Mouse (Mus musculus): ENCODE measurements around the gene Sez6l. TPM values are rescaled to one million over a fixed set of nuclear protein-coding genes. Genes with fewer than 3 reads are reported as not detected.

The Sez6l gene
- polyA plus RNA-seq, 1 experiment from 2014 or later, result 32.5 TPM

- ATAC-seq (ENCODE audit: low FRiP score), result no peak
- Histone ChIP-seq H3K36me3 (peaks cover 14% of the 10 kb centered on the region), H3K4me1 (no peaks in the 10 kb centered on the region), H3K9me3 (replicated peaks) (no peaks in the 10 kb centered on the region), H3K27me3 (replicated peaks) (peaks cover 8% of the 10 kb centered on the region; the same call in 1 of the 2 replicates), H3K4me3 (replicated peaks) (no peak overlapping the region), H3K4me2 (no peak overlapping the region), H3K27ac (replicated peaks) (no peak overlapping the region), H3K9ac (replicated peaks) (no peak overlapping the region)
- 65% methylated on average over 12 of the region's 12 CpGs for WGBS
Measured at GRCm38 (mm10) chr5:112454966-112455555, 121.9 kb downstream of the Sez6l start.

GRCm38 (mm10) chr5:112453088-112453487, 123.9 kb downstream of the Sez6l start:
- no peak for ATAC-seq (ENCODE audit: low FRiP score)
- no peak overlapping the region for H3K27ac ChIP-seq (replicated peaks)
- whole genome bisulfite sequencing, result 80% methylated on average over 9 of the region's 9 CpGs
- no peaks in the 10 kb centered on the region for H3K9me3 ChIP-seq (replicated peaks)
- H3K36me3 ChIP-seq, result peaks cover 16% of the 10 kb centered on the region
- H3K27me3 ChIP-seq (replicated peaks), result peaks cover 8% of the 10 kb centered on the region; the same call in 1 of the 2 replicates
- no peak overlapping the region for H3K4me2 ChIP-seq
- no peak overlapping the region for H3K4me3 ChIP-seq (replicated peaks)
- no peak overlapping the region for H3K9ac ChIP-seq (replicated peaks)
- H3K4me1 ChIP-seq, result no peaks in the 10 kb centered on the region

DNA sequence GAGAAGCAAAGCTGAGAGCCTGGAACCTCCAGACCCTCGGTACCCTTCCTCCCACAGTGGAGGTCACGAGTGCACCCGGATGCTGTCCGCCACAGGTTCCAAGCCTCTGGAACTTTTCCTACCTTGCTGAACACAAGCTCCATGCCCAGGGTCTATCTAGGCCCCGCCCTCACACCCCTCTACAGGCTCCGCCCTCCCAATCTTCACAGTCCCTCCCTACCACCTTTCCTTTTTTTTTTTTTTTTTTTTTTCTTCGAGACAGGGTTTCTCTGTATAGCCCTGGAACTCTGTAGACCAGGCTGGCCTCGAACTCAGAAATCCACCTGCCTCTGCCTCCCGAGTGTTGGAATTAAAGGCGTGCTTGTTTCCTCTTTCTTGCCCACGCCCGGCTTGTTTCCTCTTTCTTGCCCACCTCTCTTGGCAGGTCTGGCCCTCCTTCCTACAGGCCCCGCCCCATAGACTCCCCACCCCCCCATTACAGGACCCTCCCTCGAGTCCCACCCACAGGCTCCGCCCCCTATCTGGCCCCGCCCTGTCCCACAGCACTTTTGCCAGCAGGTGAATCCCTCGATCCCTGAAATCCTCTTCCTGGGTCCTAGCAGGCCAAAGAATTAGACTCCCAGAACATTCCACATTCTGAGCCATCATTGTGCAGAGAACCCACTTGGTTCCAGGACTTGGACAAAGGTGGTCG, 128.1 kb downstream of the Sez6l start, which contains the start of gene Gm6588:
Gene Gm6588, plus strand, starts transcription at position 680 of the 694 bp plus-strand sequence.
- H3K4me1 ChIP-seq, result no peaks in the 10 kb centered on the region
- H3K27me3 ChIP-seq (replicated peaks), result peaks cover 8% of the 10 kb centered on the region; the same call in 1 of the 2 replicates
- ATAC-seq (ENCODE audit: low FRiP score), result no peak
- no peak within 1 kb of the TSS for H3K27ac ChIP-seq (replicated peaks)
- H3K9ac ChIP-seq (replicated peaks), result no peak within 1 kb of the TSS
- no peak within 1 kb of the TSS for H3K4me2 ChIP-seq
- H3K36me3 ChIP-seq, result 0 out of 2 replicates have a peak, but pooled peaks cover 5% of the 10 kb centered on the region
- no peak within 1 kb of the TSS for H3K4me3 ChIP-seq (replicated peaks)
- 67% methylated on average over 18 of the region's 18 CpGs for WGBS
- no peaks in the 10 kb centered on the region for H3K9me3 ChIP-seq (replicated peaks)

DNA sequence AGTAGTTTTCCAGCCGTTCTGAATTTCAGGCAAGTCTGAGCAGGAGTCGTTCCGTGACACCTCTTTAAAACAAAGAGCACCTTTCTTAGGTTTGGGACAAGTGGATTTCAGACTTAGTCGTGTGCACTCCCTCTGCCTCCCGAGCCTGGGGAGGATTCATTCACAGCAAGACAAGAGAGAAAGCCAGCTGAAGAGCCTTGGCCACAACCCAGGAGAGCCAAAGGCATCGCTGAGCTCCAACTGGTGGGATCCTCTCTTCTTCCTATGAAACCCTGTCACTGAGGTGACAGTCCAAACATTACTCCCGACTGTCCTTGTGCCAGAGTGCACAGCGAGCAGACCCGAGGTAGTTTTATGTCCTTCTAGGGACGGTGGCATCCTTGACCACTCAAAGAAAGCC, 138.4 kb downstream of the Sez6l start:
- no peaks in the 10 kb centered on the region for H3K27me3 ChIP-seq (replicated peaks)

DNA sequence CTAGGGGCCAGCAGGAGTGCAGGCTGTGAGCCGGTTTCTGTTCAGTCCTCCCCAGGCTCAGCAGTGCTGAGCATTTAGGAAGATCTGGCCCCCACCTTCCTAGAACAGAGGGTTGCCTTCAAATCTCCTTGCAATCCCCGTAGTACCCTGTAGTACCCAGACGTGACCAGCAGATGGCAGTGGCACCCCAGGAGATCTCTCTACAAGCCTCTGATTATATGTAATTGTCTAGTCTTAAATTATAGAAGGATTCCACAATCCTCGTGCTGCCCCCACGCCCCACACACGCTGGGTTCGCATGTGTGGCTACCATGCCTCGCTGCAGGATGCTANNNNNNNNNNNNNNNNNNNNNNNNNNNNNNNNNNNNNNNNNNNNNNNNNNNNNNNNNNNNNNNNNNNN, 144.0 kb downstream of the Sez6l start:
- Histone ChIP-seq H3K36me3 (0 out of 2 replicates have a peak, but pooled peaks cover 3% of the 10 kb centered on the region), H3K27ac (replicated peaks) (no peak overlapping the region), H3K4me1 (peaks cover 12% of the 10 kb centered on the region), H3K27me3 (replicated peaks) (peaks cover 10% of the 10 kb centered on the region), H3K4me3 (replicated peaks) (no peak overlapping the region), H3K9ac (replicated peaks) (no peak overlapping the region), H3K9me3 (replicated peaks) (no peaks in the 10 kb centered on the region), H3K4me2 (0 out of 2 replicates have a peak overlapping the region, but pooled peaks have one; percentile 26)
- ATAC-seq (ENCODE audit: low FRiP score), result no peak; the same call in 1 of the 2 replicates
- WGBS, result 2% methylated on average over 8 of the region's 8 CpGs

More for the DNA sequence above, 138.4 kb downstream of the Sez6l start:
- no peaks in the 10 kb centered on the region for H3K9me3 ChIP-seq (replicated peaks)
- H3K27ac ChIP-seq (replicated peaks), result no peak overlapping the region
- no peak overlapping the region for H3K9ac ChIP-seq (replicated peaks)
- H3K4me1 ChIP-seq, result peaks cover under 1% of the 10 kb centered on the region
- H3K4me2 ChIP-seq, result no peak overlapping the region
- 64% methylated on average over 10 of the region's 10 CpGs for WGBS
- peaks cover 9% of the 10 kb centered on the region; the same call in 1 of the 2 replicates for H3K36me3 ChIP-seq
- H3K4me3 ChIP-seq (replicated peaks), result no peak overlapping the region
- no peak for ATAC-seq (ENCODE audit: low FRiP score)

DNA sequence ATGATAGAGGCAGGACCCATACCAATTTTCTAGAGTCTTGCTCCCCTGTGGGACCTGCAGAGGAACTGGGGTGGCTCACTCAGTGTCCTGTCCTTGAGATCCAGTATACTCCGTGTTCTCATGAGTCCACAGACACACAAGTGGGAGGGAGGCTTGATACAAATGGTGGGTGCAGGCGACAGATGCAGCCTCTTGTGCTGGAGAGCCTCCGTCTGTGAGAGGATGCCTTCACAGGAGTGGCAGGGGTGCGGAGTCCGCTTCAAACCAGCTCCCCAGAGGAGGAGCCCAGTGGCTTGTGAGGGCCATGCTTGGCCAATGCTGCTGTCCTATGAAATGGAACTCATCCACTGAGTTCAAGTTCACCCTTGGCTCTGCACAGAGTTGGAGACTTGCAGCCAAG, 145.0 kb downstream of the Sez6l start:
- WGBS, result 89% methylated on average over 5 of the region's 5 CpGs
- no peak overlapping the region for H3K4me3 ChIP-seq (replicated peaks)
- no peak overlapping the region for H3K9ac ChIP-seq (replicated peaks)
- peaks cover 12% of the 10 kb centered on the region for H3K4me1 ChIP-seq
- H3K36me3 ChIP-seq, result 0 out of 2 replicates have a peak, but pooled peaks cover 3% of the 10 kb centered on the region
- no peak overlapping the region for H3K4me2 ChIP-seq
- no peaks in the 10 kb centered on the region for H3K9me3 ChIP-seq (replicated peaks)
- H3K27me3 ChIP-seq (replicated peaks), result peaks cover 10% of the 10 kb centered on the region
- no peak for ATAC-seq (ENCODE audit: low FRiP score)
- no peak overlapping the region for H3K27ac ChIP-seq (replicated peaks)

DNA sequence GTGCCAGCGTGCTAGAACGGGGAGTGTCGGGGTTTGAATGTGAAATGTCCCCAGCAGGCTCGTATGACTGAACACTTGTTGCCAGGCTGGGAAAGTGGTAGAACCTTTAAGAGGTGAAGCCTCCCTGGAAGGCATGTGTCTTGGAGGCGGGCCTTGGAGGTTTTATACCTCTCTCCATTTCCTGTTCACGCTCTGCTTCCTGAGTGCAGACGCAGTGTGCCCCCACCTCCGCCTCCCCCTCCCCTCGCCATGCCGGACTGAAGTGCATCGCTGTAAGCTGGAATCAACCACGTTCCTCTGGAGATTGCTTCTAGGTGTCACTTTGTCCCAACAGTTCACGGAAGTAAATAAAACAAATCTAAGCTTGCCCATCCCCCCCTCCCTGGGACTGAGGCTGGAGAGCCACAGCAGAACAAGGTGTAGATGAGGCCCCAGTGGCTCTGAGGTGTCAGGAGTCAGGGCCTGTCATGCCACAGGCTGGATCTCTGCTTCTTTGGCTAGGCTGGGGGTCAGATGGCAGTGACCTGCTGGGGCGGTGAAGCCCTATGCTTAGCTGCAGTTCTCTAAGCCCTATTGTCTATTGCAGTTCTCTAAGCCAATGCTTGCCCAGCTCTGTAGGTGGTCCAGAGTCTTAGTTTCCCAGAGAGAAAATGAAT, 145.7 kb downstream of the Sez6l start:
- Histone ChIP-seq H3K27ac (replicated peaks) (no peak overlapping the region), H3K36me3 (0 out of 2 replicates have a peak, but pooled peaks cover 3% of the 10 kb centered on the region), H3K9me3 (replicated peaks) (no peaks in the 10 kb centered on the region), H3K9ac (replicated peaks) (no peak overlapping the region), H3K4me3 (replicated peaks) (no peak overlapping the region), H3K27me3 (replicated peaks) (peaks cover 10% of the 10 kb centered on the region), H3K4me2 (no peak overlapping the region), H3K4me1 (peaks cover 12% of the 10 kb centered on the region)
- no peak for ATAC-seq (ENCODE audit: low FRiP score)
- WGBS, result 38% methylated on average over 14 of the region's 14 CpGs

GRCm38 (mm10) chr5:112428944-112429343, 148.0 kb downstream of the Sez6l start:
- peaks cover 12% of the 10 kb centered on the region for H3K4me1 ChIP-seq
- H3K27me3 ChIP-seq (replicated peaks), result peaks cover 18% of the 10 kb centered on the region
- H3K4me3 ChIP-seq (replicated peaks), result no peak overlapping the region
- WGBS, result 12% methylated on average over 19 of the region's 19 CpGs
- peaks cover 2% of the 10 kb centered on the region; the same call in 1 of the 2 replicates for H3K36me3 ChIP-seq
- 0 out of 2 replicates have a peak, but pooled peaks have one; percentile 15 for ATAC-seq (ENCODE audit: low FRiP score)
- H3K9ac ChIP-seq (replicated peaks), result no peak overlapping the region
- peak overlapping the region; percentile 45 for H3K4me2 ChIP-seq
- no peak overlapping the region for H3K27ac ChIP-seq (replicated peaks)
- H3K9me3 ChIP-seq (replicated peaks), result no peaks in the 10 kb centered on the region

- no peak for ATAC-seq (ENCODE audit: low FRiP score)
- Histone ChIP-seq H3K27ac (replicated peaks) (no peak overlapping the region), H3K36me3 (peaks cover 13% of the 10 kb centered on the region; the same call in 1 of the 2 replicates), H3K9ac (replicated peaks) (no peak overlapping the region), H3K4me3 (replicated peaks) (no peak overlapping the region), H3K27me3 (replicated peaks) (peaks cover 14% of the 10 kb centered on the region), H3K9me3 (replicated peaks) (no peaks in the 10 kb centered on the region), H3K4me1 (peaks cover 3% of the 10 kb centered on the region), H3K4me2 (no peak overlapping the region)
- 41% methylated on average over 2 of the region's 2 CpGs for WGBS
Measured at GRCm38 (mm10) chr5:112427283-112427682, 149.7 kb downstream of the Sez6l start.

DNA sequence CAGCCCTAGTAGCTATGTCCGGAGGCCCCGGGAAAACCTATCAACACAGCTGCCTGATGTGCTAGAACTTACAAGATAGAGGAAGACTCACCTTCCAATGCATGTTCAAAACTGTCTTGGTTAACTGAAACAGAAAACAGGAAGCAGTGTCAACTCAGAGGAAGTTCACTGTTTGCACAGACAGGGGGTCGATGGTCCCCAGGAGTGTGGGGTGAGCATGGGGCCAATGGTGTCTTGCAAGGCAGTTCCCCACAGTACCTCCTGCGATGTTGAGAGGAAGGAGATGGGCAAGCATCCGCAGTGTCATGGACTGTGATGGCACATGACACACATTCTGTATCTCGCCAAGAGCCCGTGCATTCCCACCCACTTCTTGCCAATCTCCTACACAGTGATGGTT, 150.3 kb downstream of the Sez6l start:
- Histone ChIP-seq H3K4me1 (peaks cover 3% of the 10 kb centered on the region), H3K4me2 (no peak overlapping the region), H3K27me3 (replicated peaks) (peaks cover 11% of the 10 kb centered on the region; the same call in 1 of the 2 replicates), H3K27ac (replicated peaks) (no peak overlapping the region), H3K9ac (replicated peaks) (no peak overlapping the region), H3K4me3 (replicated peaks) (no peak overlapping the region), H3K36me3 (peaks cover 19% of the 10 kb centered on the region), H3K9me3 (replicated peaks) (no peaks in the 10 kb centered on the region)
- ATAC-seq (ENCODE audit: low FRiP score), result no peak
- WGBS, result 87% methylated on average over 7 of the region's 7 CpGs

DNA sequence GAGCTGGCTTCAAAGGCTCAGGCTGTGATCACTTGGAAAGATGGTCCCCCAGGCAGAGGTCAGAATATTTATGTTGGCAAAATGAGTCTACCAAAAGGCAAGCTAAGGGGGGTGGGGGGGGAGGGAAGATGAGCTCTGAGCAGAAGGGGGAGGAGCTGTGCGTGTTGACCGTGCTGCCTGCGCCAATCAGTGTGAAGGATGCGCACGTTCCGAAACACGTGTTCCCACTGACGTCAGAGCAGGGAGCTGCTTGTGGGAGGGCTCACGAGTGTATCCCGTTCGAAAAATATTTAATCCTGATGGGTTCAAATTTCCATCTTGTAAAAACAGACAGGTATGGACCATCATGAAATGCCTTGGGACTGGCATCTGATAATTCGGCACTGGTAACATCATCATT, 157.4 kb downstream of the Sez6l start:
- ATAC-seq (ENCODE audit: low FRiP score), result 0 out of 2 replicates have a peak, but pooled peaks have one; percentile 67

More for the DNA sequence above, 157.4 kb downstream of the Sez6l start:
- peaks cover 2% of the 10 kb centered on the region; the same call in 1 of the 2 replicates for H3K27me3 ChIP-seq (replicated peaks)
- peaks cover 34% of the 10 kb centered on the region for H3K36me3 ChIP-seq
- H3K4me3 ChIP-seq (replicated peaks), result no peak overlapping the region
- H3K27ac ChIP-seq (replicated peaks), result no peak overlapping the region
- H3K4me2 ChIP-seq, result peak overlapping the region; percentile 20; the same call in 1 of the 2 replicates
- 35% methylated on average over 12 of the region's 12 CpGs for WGBS
- H3K4me1 ChIP-seq, result peaks cover 9% of the 10 kb centered on the region; the same call in 1 of the 2 replicates
- H3K9ac ChIP-seq (replicated peaks), result no peak overlapping the region
- no peaks in the 10 kb centered on the region for H3K9me3 ChIP-seq (replicated peaks)

Measured in neural tube, embryonic 15.5 days (tissue).